Mouse (Mus musculus): Measurements from ENCODE around the gene Mbnl1.
"Not testable (repeated sequence)": the region's sequence is repeated elsewhere in the genome, so short reads cannot be mapped to it uniquely, and the experiment has no call there.

The Mbnl1 gene

DNA sequence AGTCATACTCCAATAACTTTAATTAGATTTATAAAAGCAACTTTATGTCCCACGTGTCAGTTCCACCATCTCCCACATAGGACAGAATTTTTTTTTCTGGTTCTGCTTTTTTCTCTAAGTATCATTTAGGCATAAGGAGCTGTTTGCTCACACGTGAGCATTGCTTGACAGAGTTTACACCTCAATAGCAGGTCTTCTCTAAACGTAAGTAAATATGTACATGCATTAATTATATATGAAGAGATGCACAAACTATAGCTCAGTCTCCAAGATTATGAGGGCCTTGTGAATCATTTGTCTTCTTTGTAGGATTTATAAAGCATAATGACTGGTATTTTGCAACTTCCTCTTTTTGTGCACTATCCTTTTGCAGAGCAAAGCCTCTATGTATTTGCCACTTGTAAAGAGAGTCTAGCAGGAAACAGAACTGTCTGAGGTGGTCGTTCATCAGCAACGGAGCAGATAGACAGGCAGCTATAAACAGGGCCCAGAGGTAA lies at the start of gene Mbnl1:
Mbnl1 (plus strand) TSS at position 150 of the 497 bp plus-strand sequence.
- no peak for DNase-seq (ENCODE audit: low read depth, low spot score)

GRCm38 (mm10) chr3:60424148-60424547 lies 48.5 kb upstream of the Mbnl1 start:
- DNase-seq (ENCODE audit: low read depth, low spot score) = no peak

DNA sequence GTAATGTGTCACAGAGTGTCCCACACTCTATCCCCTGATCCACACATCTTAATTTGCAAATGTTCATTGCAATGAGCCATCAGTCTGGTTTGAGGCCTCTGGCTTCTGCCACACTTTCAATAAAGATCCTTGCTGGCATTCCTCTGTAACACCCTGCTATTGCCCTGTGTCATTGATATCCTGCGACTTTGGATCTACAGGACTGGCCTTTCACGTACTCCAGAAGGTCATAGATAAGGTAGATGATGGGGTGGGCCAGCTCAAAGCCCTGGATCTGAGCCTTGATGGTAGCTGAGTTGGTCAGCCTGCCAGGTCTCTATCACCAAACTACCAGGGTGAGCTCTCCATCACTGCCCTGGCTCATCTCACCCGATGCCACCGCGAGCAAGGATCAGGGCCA lies 43.6 kb upstream of the Mbnl1 start:
- DNase-seq (ENCODE audit: low read depth, low spot score) = no peak

GRCm38 (mm10) chr3:60437254-60437653 lies 35.4 kb upstream of the Mbnl1 start:
- no peak for DNase-seq (ENCODE audit: low read depth, low spot score)

DNA sequence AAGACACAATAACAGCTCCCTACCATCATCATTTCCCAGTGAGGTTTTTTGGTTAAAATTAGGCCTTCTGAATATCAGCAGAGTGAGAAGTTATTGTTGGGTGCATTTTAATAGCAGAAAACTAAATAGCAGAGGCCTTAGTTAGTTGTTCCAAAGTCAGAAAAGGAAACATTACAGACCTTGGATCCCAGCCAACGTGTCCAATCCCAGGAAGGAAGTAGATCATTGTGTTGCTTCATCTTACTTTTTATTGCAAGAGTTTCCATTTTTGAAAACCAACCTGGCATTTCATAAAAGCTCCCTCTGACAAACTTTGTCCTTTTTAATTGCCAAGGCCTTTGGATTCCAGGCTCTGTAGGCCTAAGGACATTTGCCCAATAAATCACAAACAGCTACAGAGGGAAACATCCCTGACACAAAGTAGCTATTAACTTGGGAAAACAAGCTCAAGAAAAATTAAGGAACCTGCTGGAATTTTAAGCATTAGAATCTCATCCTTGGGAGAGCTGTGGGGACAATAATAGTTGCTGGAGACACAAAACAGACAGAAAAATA lies 34.9 kb upstream of the Mbnl1 start:
- no peak for DNase-seq (ENCODE audit: low read depth, low spot score)

- DNase-seq (ENCODE audit: low read depth, low spot score) = no peak
Measured at GRCm38 (mm10) chr3:60438715-60439114, 33.9 kb upstream of the Mbnl1 start.

GRCm38 (mm10) chr3:60461828-60462521 lies 10.7 kb upstream of the Mbnl1 start:
- no peak for DNase-seq (ENCODE audit: low read depth, low spot score)

- DNase-seq (ENCODE audit: low read depth, low spot score) = not testable (repeated sequence)
Measured at GRCm38 (mm10) chr3:60468667-60469066, 4.0 kb upstream of the Mbnl1 start.

GRCm38 (mm10) chr3:60469170-60469805 lies 3.3 kb upstream of the Mbnl1 start:
- not testable (repeated sequence) for DNase-seq (ENCODE audit: low read depth, low spot score)

- DNase-seq (ENCODE audit: low read depth, low spot score) = no peak
Measured at GRCm38 (mm10) chr3:60472011-60472680, 484 bp upstream of the Mbnl1 start.

- DNase-seq (ENCODE audit: low read depth, low spot score) = no peak
Measured at GRCm38 (mm10) chr3:60473861-60474653, 1.4 kb downstream of the Mbnl1 start.

- DNase-seq (ENCODE audit: low read depth, low spot score) = no peak
Measured at GRCm38 (mm10) chr3:60474654-60474972, 2.0 kb downstream of the Mbnl1 start.

GRCm38 (mm10) chr3:60475055-60475454 lies 2.4 kb downstream of the Mbnl1 start:
- DNase-seq (ENCODE audit: low read depth, low spot score) = no peak

GRCm38 (mm10) chr3:60476751-60477255 lies 4.2 kb downstream of the Mbnl1 start:
- no peak for DNase-seq (ENCODE audit: low read depth, low spot score)

- DNase-seq (ENCODE audit: low read depth, low spot score) = no peak
Measured at GRCm38 (mm10) chr3:60478433-60478832, 5.8 kb downstream of the Mbnl1 start.

DNA sequence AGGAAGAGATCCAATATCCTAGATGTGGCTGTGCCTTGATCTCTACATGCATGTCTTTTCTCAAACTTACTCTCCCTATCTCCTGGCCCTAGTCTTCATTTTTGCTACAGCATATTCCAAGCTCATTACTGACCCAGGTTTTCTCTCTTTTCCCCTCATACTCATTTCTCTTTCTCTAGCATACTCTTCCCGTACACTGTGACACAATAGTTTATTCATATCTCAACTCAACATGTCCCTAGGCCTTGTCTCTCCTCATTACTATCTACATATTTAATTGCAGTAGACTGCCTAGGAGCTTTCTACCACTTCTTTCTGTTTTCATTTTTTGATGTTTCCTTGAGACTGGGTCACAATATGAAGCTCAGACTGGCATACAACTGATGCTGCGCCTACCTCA lies 8.1 kb downstream of the Mbnl1 start:
- no peak for DNase-seq (ENCODE audit: low read depth, low spot score)

DNA sequence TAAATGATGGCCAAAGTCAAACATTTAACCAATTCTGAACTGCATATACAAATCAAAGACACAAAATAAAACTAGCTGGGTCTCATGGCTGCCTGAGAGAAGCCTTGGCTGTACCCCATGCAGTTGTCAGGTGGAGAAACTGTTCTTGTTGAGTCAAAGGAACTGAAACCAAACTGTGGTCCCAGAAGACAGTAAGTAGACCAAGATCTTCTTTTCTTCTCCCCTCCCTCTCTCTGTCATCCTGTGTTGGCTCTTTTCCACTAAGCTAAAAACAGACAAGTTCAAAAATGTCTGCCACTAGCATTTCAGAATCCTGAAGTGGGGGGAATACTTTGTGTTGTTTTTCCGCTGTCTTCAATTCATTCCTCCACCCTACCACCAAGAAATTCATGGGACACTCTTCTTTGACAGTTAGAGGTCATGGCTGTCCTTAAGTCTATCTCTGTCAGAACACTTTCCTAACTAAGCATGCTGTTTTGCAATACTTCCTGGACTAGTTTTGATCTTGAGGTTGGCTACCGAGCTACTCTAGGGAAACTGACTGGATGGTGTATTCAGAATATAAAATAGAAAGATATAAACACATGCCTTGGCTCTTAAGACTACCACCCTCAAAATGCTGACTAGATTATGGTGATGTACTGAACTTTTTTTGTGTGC lies 9.2 kb downstream of the Mbnl1 start:
- DNase-seq (ENCODE audit: low read depth, low spot score) = no peak

DNA sequence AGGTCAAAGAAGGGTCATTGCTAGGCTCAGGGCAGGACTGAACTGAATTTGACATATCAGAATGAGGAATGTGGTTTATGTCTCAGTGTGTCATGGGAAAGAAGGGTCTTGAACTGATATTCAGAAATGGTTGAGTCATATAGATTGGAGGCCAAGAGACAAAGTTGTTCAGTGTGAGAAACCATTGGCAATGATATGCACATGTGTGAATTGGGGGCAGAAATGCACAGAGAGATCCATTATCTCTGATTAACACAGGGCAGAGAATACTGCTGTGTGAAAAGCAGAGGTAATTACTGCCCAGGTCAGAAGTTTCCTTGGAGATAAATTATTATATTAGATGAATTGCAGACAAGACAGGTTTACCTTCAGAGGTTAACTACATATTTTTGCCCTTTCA lies 10.7 kb downstream of the Mbnl1 start:
- no peak for DNase-seq (ENCODE audit: low read depth, low spot score)

DNA sequence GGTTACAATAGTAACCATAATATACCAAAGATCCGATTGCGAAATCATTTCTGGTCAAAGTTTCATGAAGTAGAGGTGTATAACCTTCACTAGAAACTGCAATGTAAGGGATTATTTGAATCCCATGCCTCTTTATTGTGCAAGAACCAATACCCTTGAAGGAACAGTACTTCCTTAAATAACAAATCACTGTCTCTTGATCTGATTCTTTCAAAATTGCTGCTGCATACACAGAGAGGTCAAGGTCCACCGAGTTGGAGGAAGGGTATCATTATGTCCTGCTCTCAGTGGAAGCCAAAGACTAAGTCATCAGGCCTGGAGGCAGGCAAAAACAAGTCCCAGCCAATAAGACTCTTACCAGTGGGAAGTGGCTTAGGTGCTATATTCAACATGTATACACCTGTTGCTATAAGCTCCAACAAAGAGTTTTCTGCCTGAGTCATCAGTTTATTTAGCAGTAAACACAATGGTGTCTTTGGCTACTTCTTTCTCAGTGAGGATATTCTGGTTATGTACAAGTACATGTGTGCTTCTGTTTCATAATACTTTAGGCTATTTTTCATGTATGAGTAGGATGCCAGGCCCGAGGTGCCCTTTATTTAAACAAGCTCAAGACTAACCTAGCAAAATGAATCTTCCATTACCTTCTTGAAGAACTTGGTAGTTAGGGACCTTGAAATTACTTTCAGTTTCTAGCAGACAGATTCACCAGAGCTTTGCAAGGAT lies 13.5 kb downstream of the Mbnl1 start:
- no peak for DNase-seq (ENCODE audit: low read depth, low spot score)

GRCm38 (mm10) chr3:60486713-60487170 lies 14.1 kb downstream of the Mbnl1 start:
- no peak for DNase-seq (ENCODE audit: low read depth, low spot score)
